Mouse (Mus musculus) cerebellum, adult 2 months (tissue): Measurements from ENCODE around the gene Parp3. TPM values are rescaled to one million over a fixed set of nuclear protein-coding genes. Genes with fewer than 3 reads are reported as not detected.

Experiments
- DNase-seq, 2 experiments: peaks; one replicate each; pipeline ENCODE4 v3.0.0; 2021
- H3K27ac ChIP-seq: fragments of 200-500 bp; 2 replicates; pipeline ENCODE4 v1.5.1; 2012; ENCODE audit warnings: low read length, control low read depth, inconsistent platforms; ENCODE audit not compliant: insufficient read depth
- H3K27me3 ChIP-seq: fragments of 200-500 bp; 2 replicates; pipeline ENCODE4 v1.6.1; 2012; ENCODE audit warnings: inconsistent platforms, mild to moderate bottlenecking, low read length, moderate library complexity; ENCODE audit not compliant: control insufficient read depth, insufficient read depth
- H3K4me1 ChIP-seq: fragments of 200-500 bp; 2 replicates; pipeline ENCODE4 v1.6.1; 2011; ENCODE audit warnings: low read length; ENCODE audit not compliant: control insufficient read depth, insufficient read depth
- H3K4me3 ChIP-seq: fragments of 200-500 bp; replicated peaks from 2 replicates; pipeline ENCODE3; 2011; ENCODE audit warnings: mild to moderate bottlenecking, low read depth, low read length, control low read depth; ENCODE audit not compliant: insufficient read depth
- CTCF ChIP-seq: fragments of 200-500 bp; IDR thresholded peaks from 2 replicates; pipeline ENCODE4 v1.5.1; 2011; ENCODE audit warnings: low read depth, mild to moderate bottlenecking, control low read depth, low read length, moderate library complexity, borderline replicate concordance; ENCODE audit not compliant: insufficient read depth
- POLR2A ChIP-seq: fragments of 200-500 bp; IDR thresholded peaks from 2 replicates; pipeline ENCODE4 v1.6.1; 2011; ENCODE audit warnings: low read length, control low read depth, borderline replicate concordance; ENCODE audit not compliant: insufficient read depth
- WGBS: fragments of 180-500 bp; shearing (Covaris S2); methylation state at CpG from one replicate; pipeline ENCODE4 v1.1.7; 2018; 5-methylcytosine and 5-hydroxymethylcytosine counted together
- polyA plus RNA-seq: library from polyadenylated mRNA; depleted of rRNA; stranded (reverse); fragments of >200 nt; gene quantifications from 2 replicates; pipeline ENCODE4 v1.2.3, GENCODE M21; 2012; rRNA removed

Gene Parp3
- 6.9 and 9.7 TPM in 2 replicates for polyA plus RNA-seq

GRCm38 (mm10) chr9:106476924-106477484 lies at the start of gene Parp3:
TSS of gene Parp3 (minus strand) at chr9:106476949.
- Histone ChIP-seq H3K27me3 (no peaks in the 10 kb centered on the region), H3K4me1 (peaks cover 23% of the 10 kb centered on the region), H3K4me3 (peak within 1 kb of the TSS; percentile 87), H3K27ac (peak within 1 kb of the TSS; percentile 41)
- WGBS = under 1% methylated on average over 41 of the region's 41 CpGs
- peak; percentile 100 for DNase-seq
- peak; percentile 97 for TF ChIP-seq CTCF
- TF ChIP-seq POLR2A = 0 out of 2 replicates have a peak, but pooled peaks have one; percentile 36

GRCm38 (mm10) chr9:106519909-106520308 lies 43.2 kb upstream of the Parp3 start:
- no peak overlapping the region for H3K27ac ChIP-seq
- H3K4me3 ChIP-seq = no peak overlapping the region
- DNase-seq = no peak
- TF ChIP-seq CTCF (no peak), POLR2A (no peak)
- no peaks in the 10 kb centered on the region for H3K27me3 ChIP-seq
- no peaks in the 10 kb centered on the region for H3K4me1 ChIP-seq
- 79% methylated on average over 8 of the region's 8 CpGs for WGBS

DNA sequence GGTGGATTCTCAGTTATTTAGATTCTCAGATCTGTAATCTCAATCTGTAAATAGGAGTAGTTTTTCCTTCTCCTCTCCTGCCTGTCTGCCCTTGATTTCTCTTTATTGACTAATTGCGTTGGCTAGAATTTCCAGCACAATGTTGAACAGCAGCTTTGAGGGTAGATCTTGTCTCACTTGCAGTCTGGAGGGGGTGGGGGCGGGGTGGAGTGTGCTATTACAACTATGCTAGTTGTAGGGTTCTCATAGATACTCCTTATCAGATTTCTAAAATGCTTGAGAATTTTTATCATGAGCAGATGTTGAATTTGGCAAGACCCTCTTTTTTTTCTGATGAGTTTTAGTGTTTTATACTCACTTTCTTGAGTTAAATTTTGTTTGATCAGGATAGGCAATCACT lies 42.7 kb upstream of the Parp3 start:
- Histone ChIP-seq H3K27me3 (no peaks in the 10 kb centered on the region), H3K4me1 (no peaks in the 10 kb centered on the region), H3K27ac (no peak overlapping the region), H3K4me3 (no peak overlapping the region)
- 82% methylated on average over 2 of the region's 2 CpGs for WGBS
- no peak for TF ChIP-seq CTCF
- TF ChIP-seq POLR2A = no peak
- DNase-seq = no peak

- H3K4me3 ChIP-seq = no peak within 1 kb of the TSS
- no peak within 1 kb of the TSS for H3K27ac ChIP-seq
- no peak for TF ChIP-seq CTCF
- no peak for DNase-seq
- 86% methylated on average over 4 of the region's 4 CpGs for WGBS
- H3K4me1 ChIP-seq = no peaks in the 10 kb centered on the region
- no peaks in the 10 kb centered on the region for H3K27me3 ChIP-seq
These were observed 37.5 kb upstream of the Parp3 start, which contains the start of gene Iqcf5 for GRCm38 (mm10) chr9:106514273-106514672. TSS of gene Iqcf5 (plus strand) at chr9:106514573.

GRCm38 (mm10) chr9:106513566-106513965 lies 36.8 kb upstream of the Parp3 start:
- no peak overlapping the region for H3K4me3 ChIP-seq
- 78% methylated on average over 6 of the region's 6 CpGs for WGBS
- H3K27me3 ChIP-seq = no peaks in the 10 kb centered on the region
- TF ChIP-seq POLR2A (no peak), CTCF (no peak)
- H3K4me1 ChIP-seq = no peaks in the 10 kb centered on the region
- no peak overlapping the region for H3K27ac ChIP-seq
- no peak for DNase-seq

- Histone ChIP-seq H3K27ac (no peak overlapping the region), H3K4me3 (no peak overlapping the region), H3K27me3 (no peaks in the 10 kb centered on the region), H3K4me1 (no peaks in the 10 kb centered on the region)
- WGBS = 49% methylated on average over 13 of the region's 13 CpGs
- no peak for TF ChIP-seq POLR2A
- TF ChIP-seq CTCF = no peak
- DNase-seq = no peak
These were observed 36.1 kb upstream of the Parp3 start for GRCm38 (mm10) chr9:106512729-106513450.

GRCm38 (mm10) chr9:106509356-106509755 lies 32.6 kb upstream of the Parp3 start:
- H3K27me3 ChIP-seq = no peaks in the 10 kb centered on the region
- no peaks in the 10 kb centered on the region for H3K4me1 ChIP-seq
- no peak overlapping the region for H3K4me3 ChIP-seq
- H3K27ac ChIP-seq = no peak overlapping the region
- WGBS = 94% methylated on average over 10 of the region's 10 CpGs
- TF ChIP-seq CTCF (no peak), POLR2A (no peak)
- no peak for DNase-seq

GRCm38 (mm10) chr9:106504246-106504645 lies 27.5 kb upstream of the Parp3 start:
- no peaks in the 10 kb centered on the region for H3K27me3 ChIP-seq
- TF ChIP-seq CTCF (no peak), POLR2A (no peak)
- no peaks in the 10 kb centered on the region for H3K4me1 ChIP-seq
- no peak overlapping the region for H3K27ac ChIP-seq
- WGBS = 74% methylated on average over 6 of the region's 6 CpGs
- no peak overlapping the region for H3K4me3 ChIP-seq
- no peak for DNase-seq

DNA sequence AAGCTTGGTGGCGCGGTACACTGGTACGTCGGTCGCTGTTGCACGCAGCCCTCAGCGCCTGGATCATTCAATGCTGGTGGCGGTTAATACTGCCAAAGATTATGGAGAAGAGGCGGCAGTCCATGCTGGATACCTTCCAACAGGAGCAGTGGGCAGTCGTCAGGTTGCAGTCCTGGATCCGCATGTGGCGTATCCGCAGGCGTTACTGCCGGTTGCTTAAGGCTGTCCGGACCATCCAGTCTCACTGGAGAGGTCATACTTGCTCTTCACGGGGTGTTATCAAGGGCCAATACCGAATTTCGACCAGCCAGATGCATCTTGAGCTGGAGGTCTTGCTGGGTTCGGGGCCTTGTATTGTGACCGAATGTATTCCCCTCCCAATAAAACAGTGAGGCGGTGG lies 25.1 kb upstream of the Parp3 start:
- no peak for DNase-seq
- 71% methylated on average over 22 of the region's 22 CpGs for WGBS
- no peaks in the 10 kb centered on the region for H3K4me1 ChIP-seq
- H3K27me3 ChIP-seq = no peaks in the 10 kb centered on the region
- H3K4me3 ChIP-seq = no peak overlapping the region
- TF ChIP-seq CTCF (no peak), POLR2A (no peak)
- H3K27ac ChIP-seq = no peak overlapping the region
